Mouse (Mus musculus) Patski (cell line): ENCODE results near the gene Foxc1. TPM values are rescaled to one million over a fixed set of nuclear protein-coding genes. Genes with fewer than 3 reads are reported as not detected.

ENCODE experiments used
- ATAC-seq: fragments of 100-300 bp; one replicate; pipeline ENCODE4 v1.8.0; 2021
- CTCF ChIA-PET: fragments of 350-600 bp; sonication (Branson Sonifier 250); formaldehyde crosslinking; loops from one replicate; lab custom pipeline; 2022; ENCODE audit warnings: inconsistent platforms; lab: Charles Lee
- POLR2A ChIA-PET: fragments of 350-600 bp; sonication (Branson Sonifier 250); formaldehyde crosslinking; loops from one replicate; lab custom pipeline; 2022; ENCODE audit warnings: antibody characterized with exemption, inconsistent platforms; lab: Charles Lee
- DNase-seq: peaks from one replicate; pipeline ENCODE4 v3.0.0-alpha.2; 2011; ENCODE audit warnings: low read depth, low spot score
- H3K27me3 ChIP-seq: fragments of 371-371 bp; one replicate; pipeline ENCODE4 v1.5.1; 2021
- CTCF ChIP-seq: fragments of 100-300 bp; IDR thresholded peaks from one replicate; pipeline ENCODE4 v1.5.1; 2021
- in situ Hi-C: fragments of 300-500 bp; cut with MboI; formaldehyde crosslinking; loops from 3 replicates; pipeline ENCODE4 v1.11.1; 2018; ENCODE audit warnings: low pct_unique_long_range_greater_than_20kb, mixed read lengths
- polyA plus RNA-seq: library from polyadenylated mRNA; unstranded; gene quantifications from one replicate; pipeline ENCODE4 v1.2.3, GENCODE M21; 2021

Gene Foxc1
- polyA plus RNA-seq, 1 experiment from 2014 or later = 29.1 TPM

- no peak for TF ChIP-seq CTCF
- CTCF ChIA-PET = interaction anchor here (1.3 to 1.8 kb wide), 5 partner anchors 12 to 868 kb away, joined by 3 to 8 read pairs (median 5); no protein-coding TSS in a partner anchor
- in situ Hi-C loops = no loop called here
- POLR2A ChIA-PET = interaction anchor here (0.7 to 0.9 kb wide), 2 partner anchors 421 to 889 kb away, joined by 3 read pairs; no protein-coding TSS in a partner anchor
- no peaks in the 10 kb centered on the region for H3K27me3 ChIP-seq
- no peak for DNase-seq
- ATAC-seq = no peak
These were observed 13.8 kb upstream of the Foxc1 start for GRCm38 (mm10) chr13:31792480-31793132.

GRCm38 (mm10) chr13:31793163-31793562, 13.3 kb upstream of the Foxc1 start:
- in situ Hi-C loops = no loop called here
- no peak for DNase-seq
- ATAC-seq = no peak
- no peaks in the 10 kb centered on the region for H3K27me3 ChIP-seq
- POLR2A ChIA-PET = interaction anchor here (0.7 to 0.8 kb wide), 2 partner anchors 13 to 421 kb away, joined by 3 read pairs; partner anchors contain the start of gene Foxc1
- no peak for TF ChIP-seq CTCF
- CTCF ChIA-PET = interaction anchor here (1.0 to 1.8 kb wide), 4 partner anchors 13 to 811 kb away, joined by 3 to 8 read pairs (median 4); no protein-coding TSS in a partner anchor

- TF ChIP-seq CTCF = no peak
- POLR2A ChIA-PET = no interaction called here
- no peak for ATAC-seq
- no peak for DNase-seq
- no peaks in the 10 kb centered on the region for H3K27me3 ChIP-seq
- in situ Hi-C loops = loop anchor here (5.0 kb wide), 2 partner anchors 615 to 810 kb away; no protein-coding TSS in a partner anchor
- CTCF ChIA-PET = no interaction called here
These were observed 9.1 kb upstream of the Foxc1 start for GRCm38 (mm10) chr13:31797346-31797745.

- ATAC-seq (no peak), DNase-seq (no peak)
- CTCF ChIA-PET = no interaction called here
- in situ Hi-C loops = loop anchor here (5.0 kb wide), 2 partner anchors 614 to 809 kb away; no protein-coding TSS in a partner anchor
- POLR2A ChIA-PET = no interaction called here
- no peaks in the 10 kb centered on the region for H3K27me3 ChIP-seq
- no peak for TF ChIP-seq CTCF
These were observed 8.4 kb upstream of the Foxc1 start for GRCm38 (mm10) chr13:31798075-31798474.

GRCm38 (mm10) chr13:31800581-31801576, 5.6 kb upstream of the Foxc1 start:
- POLR2A ChIA-PET = interaction anchor here (0.8 kb wide), 1 partner anchor 10 kb away, joined by 3 read pairs; no protein-coding TSS in a partner anchor

GRCm38 (mm10) chr13:31801703-31802305, 4.6 kb upstream of the Foxc1 start:
- no peaks in the 10 kb centered on the region for H3K27me3 ChIP-seq
- ChIA-PET CTCF (interaction anchor here (0.7 to 1.8 kb wide), 4 partner anchors 406 to 801 kb away, joined by 3 to 7 read pairs (median 3); no protein-coding TSS in a partner anchor), POLR2A (interaction anchor here (0.8 kb wide), 1 partner anchor 9 kb away, joined by 3 read pairs; no protein-coding TSS in a partner anchor)
- DNase-seq (no peak), ATAC-seq (no peak)
- TF ChIP-seq CTCF = no peak
- in situ Hi-C loops = loop anchor here (5.0 to 10.0 kb wide), 4 partner anchors 415 to 875 kb away; no protein-coding TSS in a partner anchor

More at GRCm38 (mm10) chr13:31800581-31801576, 5.6 kb upstream of the Foxc1 start:
- DNase-seq (no peak), ATAC-seq (no peak)
- no peaks in the 10 kb centered on the region for H3K27me3 ChIP-seq
- in situ Hi-C loops = loop anchor here (5.0 to 10.0 kb wide), 4 partner anchors 416 to 876 kb away; no protein-coding TSS in a partner anchor
- no peak for TF ChIP-seq CTCF
- CTCF ChIA-PET = interaction anchor here (0.7 to 1.8 kb wide), 7 partner anchors 220 to 802 kb away, joined by 3 to 7 read pairs (median 3); no protein-coding TSS in a partner anchor

GRCm38 (mm10) chr13:31802447-31802846, 4.0 kb upstream of the Foxc1 start:
- in situ Hi-C loops = loop anchor here (5.0 to 10.0 kb wide), 4 partner anchors 415 to 875 kb away; no protein-coding TSS in a partner anchor
- ChIA-PET CTCF (interaction anchor here (1.6 kb wide), 1 partner anchor 412 kb away, joined by 7 read pairs; no protein-coding TSS in a partner anchor), POLR2A (no interaction called here)
- no peak for ATAC-seq
- DNase-seq = no peak
- TF ChIP-seq CTCF = no peak
- no peaks in the 10 kb centered on the region for H3K27me3 ChIP-seq

GRCm38 (mm10) chr13:31803166-31804093, 3.0 kb upstream of the Foxc1 start:
- TF ChIP-seq CTCF = no peak
- ChIA-PET POLR2A (interaction anchor here (0.6 to 2.5 kb wide), 5 partner anchors 8 to 691 kb away, joined by 3 to 9 read pairs (median 4); no protein-coding TSS in a partner anchor), CTCF (interaction anchor here (1.4 to 7.0 kb wide), 2 partner anchors 406 to 411 kb away, joined by 5 to 42 read pairs; no protein-coding TSS in a partner anchor)
- in situ Hi-C loops = loop anchor here (5.0 to 10.0 kb wide), 4 partner anchors 414 to 874 kb away; no protein-coding TSS in a partner anchor
- DNase-seq = no peak
- no peak for ATAC-seq
- H3K27me3 ChIP-seq = no peaks in the 10 kb centered on the region
